Mouse (Mus musculus): ENCODE results near the gene B3gnt2. TPM values are rescaled to one million over a fixed set of nuclear protein-coding genes. Genes with fewer than 3 reads are reported as not detected.
A peak's percentile ranks its signal among the peaks of the same experiment; 100 is the strongest.

The B3gnt2 gene
- polyA plus RNA-seq, 1 experiment from 2014 or later, result 3.4 TPM

DNA sequence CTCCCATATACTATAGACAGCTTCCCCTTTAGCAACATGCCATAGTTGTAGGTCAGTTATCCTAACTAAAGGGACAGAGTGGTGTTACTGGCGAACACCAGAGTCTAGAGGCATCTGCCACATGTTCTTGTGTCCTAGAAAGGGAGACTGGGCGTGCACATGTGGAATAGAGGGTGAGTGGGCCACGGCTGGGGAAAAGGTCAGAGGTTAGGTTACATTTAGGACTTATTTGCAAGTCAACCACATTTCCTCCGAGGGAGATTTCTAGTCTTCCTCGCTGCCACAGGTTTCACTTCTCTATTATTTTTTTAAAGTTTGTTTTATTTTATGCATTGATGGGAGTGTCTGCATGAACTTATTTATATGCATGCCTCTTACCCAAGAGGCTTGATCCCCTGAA, 42.4 kb downstream of the B3gnt2 start:
- Histone ChIP-seq H3K9me3 (no peaks in the 10 kb centered on the region), H3K36me3 (replicated peaks) (no peaks in the 10 kb centered on the region), H3K4me1 (peaks cover 10% of the 10 kb centered on the region; the same call in 1 of the 2 replicates), H3K27ac (replicated peaks) (no peak overlapping the region), H3K4me3 (no peak overlapping the region), H3K27me3 (replicated peaks; ENCODE audit: low read depth, poor library complexity, severe bottlenecking) (no peaks in the 10 kb centered on the region)
- 71% methylated on average over 5 of the region's 5 CpGs for WGBS
- DNase-seq (ENCODE audit: low spot score), result no peak

DNA sequence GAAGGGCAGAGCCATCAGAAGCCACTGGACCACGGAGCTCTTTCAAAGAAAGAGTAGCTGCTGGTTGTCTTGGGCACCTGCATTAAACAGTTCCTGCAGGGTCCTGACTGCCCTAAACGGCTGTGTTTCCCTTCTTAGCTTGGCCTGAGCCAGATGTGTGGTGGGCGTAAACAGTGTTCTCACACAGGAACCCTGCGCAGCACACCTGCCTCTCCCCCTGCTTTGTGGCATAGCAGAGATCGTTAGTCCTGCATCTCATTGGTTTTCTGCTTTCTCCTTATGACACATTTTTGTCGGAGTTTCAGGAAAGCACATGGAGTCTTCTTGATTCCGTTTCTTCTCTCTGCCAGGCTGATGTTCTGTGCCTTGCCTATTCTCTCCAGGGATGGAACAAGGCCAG, 44.9 kb downstream of the B3gnt2 start:
- DNase-seq (ENCODE audit: low spot score), result no peak
- Histone ChIP-seq H3K9me3 (no peaks in the 10 kb centered on the region), H3K36me3 (replicated peaks) (no peaks in the 10 kb centered on the region), H3K27me3 (replicated peaks; ENCODE audit: low read depth, poor library complexity, severe bottlenecking) (no peaks in the 10 kb centered on the region), H3K4me3 (no peak overlapping the region), H3K4me1 (peaks cover 10% of the 10 kb centered on the region; the same call in 1 of the 2 replicates), H3K27ac (replicated peaks) (no peak overlapping the region)
- 88% methylated on average over 7 of the region's 7 CpGs for WGBS

- H3K4me3 ChIP-seq, result no peak overlapping the region
- H3K36me3 ChIP-seq (replicated peaks), result no peaks in the 10 kb centered on the region
- no peak overlapping the region for H3K27ac ChIP-seq (replicated peaks)
- no peak for DNase-seq (ENCODE audit: low spot score)
- H3K9me3 ChIP-seq, result no peaks in the 10 kb centered on the region
- H3K4me1 ChIP-seq, result peaks cover 10% of the 10 kb centered on the region; the same call in 1 of the 2 replicates
- no peaks in the 10 kb centered on the region for H3K27me3 ChIP-seq (replicated peaks; ENCODE audit: low read depth, poor library complexity, severe bottlenecking)
Measured at GRCm38 (mm10) chr11:22815143-22815542, 45.6 kb downstream of the B3gnt2 start.

DNA sequence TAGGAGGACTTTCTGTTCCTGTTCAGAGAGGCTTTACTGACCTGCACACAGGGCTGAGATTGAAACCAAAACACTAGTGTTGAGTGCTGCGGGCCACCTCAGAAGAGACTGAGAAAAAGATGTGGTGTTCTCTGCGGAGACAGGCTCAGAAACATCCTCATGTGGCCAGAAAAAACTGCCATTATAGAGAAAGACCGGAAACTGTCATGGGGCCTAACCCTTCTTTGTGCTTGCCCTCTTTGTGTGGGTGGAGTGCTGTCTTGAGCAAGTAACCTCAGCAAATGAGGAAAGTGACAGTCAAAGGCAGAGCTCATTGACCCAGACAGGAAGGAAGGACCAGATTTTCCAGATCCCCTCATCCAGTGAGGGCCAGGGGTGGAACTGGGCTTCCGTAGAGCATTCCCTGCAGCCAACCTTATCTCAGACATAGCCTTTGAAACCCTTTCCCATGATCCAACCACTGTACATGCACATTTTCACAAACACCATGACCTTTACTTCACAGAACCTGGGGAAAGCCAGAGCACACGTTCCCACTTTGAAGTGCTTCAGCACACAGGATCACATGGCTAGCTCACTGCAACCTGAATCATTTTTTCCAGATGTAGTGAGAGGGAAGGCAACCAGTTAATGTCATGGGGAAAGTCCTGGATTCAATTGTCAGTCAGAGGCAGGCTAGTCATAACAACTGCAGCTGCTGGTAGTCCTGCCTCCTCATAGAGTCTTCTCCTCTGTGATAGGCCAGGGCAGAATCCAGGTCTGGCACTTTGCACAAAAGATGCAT, 46.6 kb downstream of the B3gnt2 start:
- Histone ChIP-seq H3K27me3 (replicated peaks; ENCODE audit: low read depth, poor library complexity, severe bottlenecking) (no peaks in the 10 kb centered on the region), H3K36me3 (replicated peaks) (no peaks in the 10 kb centered on the region), H3K4me3 (no peak overlapping the region), H3K4me1 (peaks cover 10% of the 10 kb centered on the region; the same call in 1 of the 2 replicates), H3K27ac (replicated peaks) (no peak overlapping the region), H3K9me3 (no peaks in the 10 kb centered on the region)
- DNase-seq (ENCODE audit: low spot score), result no peak
- 77% methylated on average over 5 of the region's 5 CpGs for WGBS

GRCm38 (mm10) chr11:22813427-22813826, 47.3 kb downstream of the B3gnt2 start:
- H3K4me1 ChIP-seq, result peaks cover 10% of the 10 kb centered on the region; the same call in 1 of the 2 replicates
- no peak overlapping the region for H3K27ac ChIP-seq (replicated peaks)
- no peak for DNase-seq (ENCODE audit: low spot score)
- H3K4me3 ChIP-seq, result no peak overlapping the region
- no peaks in the 10 kb centered on the region for H3K27me3 ChIP-seq (replicated peaks; ENCODE audit: low read depth, poor library complexity, severe bottlenecking)
- 85% methylated on average over 3 of the region's 3 CpGs for WGBS
- H3K9me3 ChIP-seq, result no peaks in the 10 kb centered on the region
- no peaks in the 10 kb centered on the region for H3K36me3 ChIP-seq (replicated peaks)

DNA sequence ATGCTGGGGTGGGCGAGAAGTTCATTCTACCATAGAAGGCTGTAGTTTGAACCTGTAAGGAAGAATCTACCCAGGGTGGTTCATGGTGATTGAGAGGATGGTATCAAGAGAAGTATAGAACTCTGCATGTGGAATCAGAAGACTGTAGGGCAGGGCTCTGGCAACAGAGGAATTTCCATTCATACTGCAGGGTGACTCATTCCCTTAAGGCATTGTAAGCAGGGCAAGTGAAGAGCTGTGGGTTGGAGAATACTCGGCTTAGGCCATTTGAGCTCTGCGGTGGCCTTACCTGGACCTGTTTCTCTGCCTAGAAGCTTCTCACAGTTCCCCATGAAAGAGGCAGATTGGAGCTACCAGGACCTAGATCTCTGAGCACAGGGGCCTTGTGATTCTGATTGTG, 49.3 kb downstream of the B3gnt2 start:
- no peaks in the 10 kb centered on the region for H3K36me3 ChIP-seq (replicated peaks)
- no peaks in the 10 kb centered on the region for H3K9me3 ChIP-seq
- no peak for DNase-seq (ENCODE audit: low spot score)
- H3K27ac ChIP-seq (replicated peaks), result no peak overlapping the region
- H3K4me3 ChIP-seq, result no peak overlapping the region
- H3K27me3 ChIP-seq (replicated peaks; ENCODE audit: low read depth, poor library complexity, severe bottlenecking), result no peaks in the 10 kb centered on the region
- H3K4me1 ChIP-seq, result 0 out of 2 replicates have a peak, but pooled peaks cover 5% of the 10 kb centered on the region
- 90% methylated on average over 3 of the region's 3 CpGs for WGBS

GRCm38 (mm10) chr11:22809465-22810096, 51.2 kb downstream of the B3gnt2 start:
- Histone ChIP-seq H3K4me3 (no peak overlapping the region), H3K27me3 (replicated peaks; ENCODE audit: low read depth, poor library complexity, severe bottlenecking) (no peaks in the 10 kb centered on the region), H3K9me3 (no peaks in the 10 kb centered on the region), H3K27ac (replicated peaks) (no peak overlapping the region), H3K36me3 (replicated peaks) (no peaks in the 10 kb centered on the region), H3K4me1 (0 out of 2 replicates have a peak, but pooled peaks cover 5% of the 10 kb centered on the region)
- WGBS, result 81% methylated on average over 7 of the region's 7 CpGs
- no peak for DNase-seq (ENCODE audit: low spot score)

GRCm38 (mm10) chr11:22808040-22808439, 52.7 kb downstream of the B3gnt2 start:
- DNase-seq (ENCODE audit: low spot score), result no peak
- no peaks in the 10 kb centered on the region for H3K9me3 ChIP-seq
- no peak overlapping the region for H3K27ac ChIP-seq (replicated peaks)
- H3K4me3 ChIP-seq, result no peak overlapping the region
- no peaks in the 10 kb centered on the region for H3K36me3 ChIP-seq (replicated peaks)
- no peaks in the 10 kb centered on the region for H3K27me3 ChIP-seq (replicated peaks; ENCODE audit: low read depth, poor library complexity, severe bottlenecking)
- H3K4me1 ChIP-seq, result no peaks in the 10 kb centered on the region

GRCm38 (mm10) chr11:22805171-22805570, 55.6 kb downstream of the B3gnt2 start:
- Histone ChIP-seq H3K4me1 (peaks cover 6% of the 10 kb centered on the region), H3K27me3 (replicated peaks; ENCODE audit: low read depth, poor library complexity, severe bottlenecking) (no peaks in the 10 kb centered on the region), H3K9me3 (no peaks in the 10 kb centered on the region), H3K36me3 (replicated peaks) (no peaks in the 10 kb centered on the region), H3K27ac (replicated peaks) (no peak overlapping the region), H3K4me3 (no peak overlapping the region)
- no peak for DNase-seq (ENCODE audit: low spot score)
- 84% methylated on average over 1 of the region's 1 CpGs for WGBS

- Histone ChIP-seq H3K4me3 (no peak overlapping the region), H3K9me3 (no peaks in the 10 kb centered on the region), H3K27me3 (replicated peaks; ENCODE audit: low read depth, poor library complexity, severe bottlenecking) (no peaks in the 10 kb centered on the region), H3K4me1 (peaks cover 15% of the 10 kb centered on the region), H3K36me3 (replicated peaks) (no peaks in the 10 kb centered on the region), H3K27ac (replicated peaks) (peak overlapping the region; percentile 35)
- DNase-seq (ENCODE audit: low spot score), result peak; percentile 56
- WGBS, result 26% methylated on average over 9 of the region's 9 CpGs
Measured at GRCm38 (mm10) chr11:22799987-22800424, 60.8 kb downstream of the B3gnt2 start.

DNA sequence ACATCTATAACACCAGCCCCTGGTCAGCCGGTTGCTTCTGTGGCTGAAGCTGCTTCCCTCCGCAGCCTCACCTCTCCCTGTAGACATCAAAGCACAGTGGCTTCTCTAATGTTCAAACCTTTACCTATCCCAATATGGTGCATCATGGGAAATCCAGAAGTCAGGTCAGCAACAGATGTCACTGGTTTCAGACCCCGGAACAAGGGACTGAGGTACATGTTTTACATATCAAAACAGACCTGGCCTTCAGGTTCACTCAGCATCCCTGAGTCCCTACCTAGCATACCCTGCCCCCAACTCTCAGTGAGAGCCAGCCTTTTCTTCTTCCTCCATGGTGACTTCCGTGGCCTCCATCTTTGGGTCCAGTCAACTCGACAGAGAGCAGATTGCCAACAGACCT, 61.8 kb downstream of the B3gnt2 start:
- H3K27ac ChIP-seq (replicated peaks), result no peak overlapping the region
- DNase-seq (ENCODE audit: low spot score), result no peak
- H3K36me3 ChIP-seq (replicated peaks), result no peaks in the 10 kb centered on the region
- peaks cover 15% of the 10 kb centered on the region for H3K4me1 ChIP-seq
- H3K27me3 ChIP-seq (replicated peaks; ENCODE audit: low read depth, poor library complexity, severe bottlenecking), result no peaks in the 10 kb centered on the region
- WGBS, result 74% methylated on average over 5 of the region's 5 CpGs
- H3K9me3 ChIP-seq, result no peaks in the 10 kb centered on the region
- no peak overlapping the region for H3K4me3 ChIP-seq

- Histone ChIP-seq H3K4me1 (peaks cover 5% of the 10 kb centered on the region), H3K27ac (replicated peaks) (no peak overlapping the region), H3K9me3 (no peaks in the 10 kb centered on the region), H3K36me3 (replicated peaks) (no peaks in the 10 kb centered on the region), H3K27me3 (replicated peaks; ENCODE audit: low read depth, poor library complexity, severe bottlenecking) (no peaks in the 10 kb centered on the region), H3K4me3 (no peak overlapping the region)
- 88% methylated on average over 1 of the region's 1 CpGs for WGBS
- no peak for DNase-seq (ENCODE audit: low spot score)
Measured at GRCm38 (mm10) chr11:22794734-22795133, 66.0 kb downstream of the B3gnt2 start.

GRCm38 (mm10) chr11:22793881-22794203, 66.9 kb downstream of the B3gnt2 start:
- Histone ChIP-seq H3K4me3 (no peak overlapping the region), H3K27ac (replicated peaks) (no peak overlapping the region), H3K27me3 (replicated peaks; ENCODE audit: low read depth, poor library complexity, severe bottlenecking) (no peaks in the 10 kb centered on the region), H3K4me1 (no peaks in the 10 kb centered on the region), H3K9me3 (no peaks in the 10 kb centered on the region), H3K36me3 (replicated peaks) (no peaks in the 10 kb centered on the region)
- WGBS, result 77% methylated on average over 1 of the region's 1 CpGs
- no peak for DNase-seq (ENCODE audit: low spot score)
